Mouse (Mus musculus) cerebellum, adult 9-10 months (tissue): Measurements from ENCODE around the gene Dkk3.
"Not testable (repeated sequence)": the region's sequence is repeated elsewhere in the genome, so short reads cannot be mapped to it uniquely, and the experiment has no call there.

Source experiments
- DNase-seq: peaks from one replicate; pipeline ENCODE4 v3.0.0; 2022

Dkk3 gene

GRCm38 (mm10) chr7:112165032-112165431, 6.2 kb upstream of the Dkk3 start:
- DNase-seq, result not testable (repeated sequence)

- DNase-seq, result no peak
These were observed 5.6 kb upstream of the Dkk3 start for GRCm38 (mm10) chr7:112164430-112164829.

- no peak for DNase-seq
These were observed 978 bp upstream of the Dkk3 start for GRCm38 (mm10) chr7:112159835-112160234.

- no peak for DNase-seq
These were observed 528 bp downstream of the Dkk3 start for GRCm38 (mm10) chr7:112158316-112158741.

- DNase-seq, result no peak
These were observed 1.1 kb downstream of the Dkk3 start for GRCm38 (mm10) chr7:112157584-112158315.

- DNase-seq, result no peak
These were observed 3.7 kb downstream of the Dkk3 start for GRCm38 (mm10) chr7:112155194-112155593.

GRCm38 (mm10) chr7:112154445-112154844, 4.4 kb downstream of the Dkk3 start:
- DNase-seq, result no peak

- DNase-seq, result no peak
These were observed 9.7 kb downstream of the Dkk3 start for GRCm38 (mm10) chr7:112149113-112149512.

- DNase-seq, result no peak
These were observed 10.9 kb downstream of the Dkk3 start for GRCm38 (mm10) chr7:112147979-112148378.

- no peak for DNase-seq
These were observed 14.1 kb downstream of the Dkk3 start for GRCm38 (mm10) chr7:112144646-112145179.

GRCm38 (mm10) chr7:112143978-112144377, 14.9 kb downstream of the Dkk3 start:
- DNase-seq, result no peak

- DNase-seq, result no peak
These were observed 15.8 kb downstream of the Dkk3 start for GRCm38 (mm10) chr7:112143090-112143500.

- DNase-seq, result no peak
These were observed 16.2 kb downstream of the Dkk3 start for GRCm38 (mm10) chr7:112142616-112143015.

GRCm38 (mm10) chr7:112140725-112141124, 18.1 kb downstream of the Dkk3 start:
- no peak for DNase-seq

GRCm38 (mm10) chr7:112138509-112139405, 20.1 kb downstream of the Dkk3 start:
- no peak for DNase-seq

- no peak for DNase-seq
These were observed 20.7 kb downstream of the Dkk3 start for GRCm38 (mm10) chr7:112138168-112138508.

- no peak for DNase-seq
These were observed 22.3 kb downstream of the Dkk3 start for GRCm38 (mm10) chr7:112136537-112136936.

- no peak for DNase-seq
These were observed 23.7 kb downstream of the Dkk3 start for GRCm38 (mm10) chr7:112135161-112135560.

- DNase-seq, result no peak
These were observed 25.6 kb downstream of the Dkk3 start for GRCm38 (mm10) chr7:112133277-112133676.

GRCm38 (mm10) chr7:112132005-112132404, 26.9 kb downstream of the Dkk3 start:
- no peak for DNase-seq

GRCm38 (mm10) chr7:112130660-112131059, 28.2 kb downstream of the Dkk3 start:
- DNase-seq, result no peak

GRCm38 (mm10) chr7:112129851-112130250, 29.0 kb downstream of the Dkk3 start:
- no peak for DNase-seq

- DNase-seq, result peak; percentile 63
These were observed 30.0 kb downstream of the Dkk3 start for GRCm38 (mm10) chr7:112128810-112129209.

- peak; percentile 70 for DNase-seq
These were observed 30.9 kb downstream of the Dkk3 start for GRCm38 (mm10) chr7:112127954-112128353.
